In genomic region chr6:33804775-33805174, GRCm38 (mm10) we compare ENCODE assay signal across 8 mouse cellular contexts.
A peak's percentile ranks its signal among the peaks of the same experiment; 100 is the strongest.
DNase-seq lines count a peak whose midpoint lies in the region.

No protein-coding gene starts in this region.

- DNase-seq in kidney, postnatal 36 days, result peak; percentile 35 to 47
- DNase-seq in kidney, adult 11 months, result no peak
- peak; percentile 54 for DNase-seq in cerebellum, adult 8-10 months
- peak; percentile 11 to 49 for DNase-seq in heart, postnatal 14 days
- DNase-seq in right cerebral cortex, adult 18-20 months, result peak; percentile 91
- no peak for DNase-seq in urinary bladder, adult 2 months (ENCODE audit: low spot score)
- no peak for DNase-seq in urinary bladder, postnatal 4 days (ENCODE audit: low spot score in 2 of 2)
- DNase-seq in c-Kit-positive CD71-positive TER-119-positive erythroid progenitor cells, embryonic 14.5 days (ENCODE audit: low spot score), result no peak

- intact Hi-C loops in heart, postnatal 14 days (cut with DNase I), result no loop called here

Comparison
In these comparisons a context has a peak if more than half of its experiments do, and no peak if none do; other contexts are left out.
1. DNase-seq: peak in kidney, postnatal 36 days (2 of 2), cerebellum, adult 8-10 months (single experiment), heart, postnatal 14 days (2 of 2) and right cerebral cortex, adult 18-20 months (single experiment); none in kidney, adult 11 months (single experiment), urinary bladder, adult 2 months (single experiment), urinary bladder, postnatal 4 days (0 of 2) and c-Kit-positive CD71-positive TER-119-positive erythroid progenitor cells, embryonic 14.5 days (single experiment).